In the genomic region with DNA sequence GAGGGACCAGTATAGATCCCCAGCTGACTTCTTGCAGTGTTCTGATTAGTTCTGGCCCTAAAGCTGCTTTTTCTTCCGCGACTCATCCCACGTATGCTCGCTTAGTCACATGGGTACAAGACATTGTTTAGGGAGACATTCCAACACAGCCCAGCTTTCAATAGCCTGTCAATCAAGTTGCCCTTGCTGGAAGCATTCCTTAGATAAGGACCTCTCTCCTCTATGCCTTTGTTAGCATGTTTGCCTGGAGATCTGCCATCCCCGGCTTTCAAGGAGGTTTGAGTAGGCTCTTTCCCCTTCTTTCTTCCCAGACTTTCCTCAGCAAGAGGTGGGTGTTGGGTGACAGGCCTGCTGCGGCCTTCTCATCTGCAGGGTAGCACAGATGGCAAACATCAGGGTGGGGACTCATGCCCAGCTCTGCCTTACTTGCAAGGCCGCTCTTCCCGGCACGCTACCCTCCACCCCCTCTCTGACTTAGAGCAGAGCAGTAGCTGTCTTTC, we compare ENCODE assay signal across 10 mouse cellular contexts.
A peak's percentile ranks its signal among the peaks of the same experiment; 100 is the strongest.
DNase-seq lines count a peak whose midpoint lies in the region; ATAC-seq and TF ChIP-seq lines count a peak whose summit lies in the region.
"Had no signal": no experiment of that assay in that cellular context is flagged by ENCODE, and none has a peak within 500 bp of the region (broad histone marks: within the 10 kb centered on the region; RNA-seq: fewer than 3 reads in every experiment).

No protein-coding gene starts in this region.

- peak overlapping the region; percentile 36; the same call in 1 of the 2 replicates for H3K27ac ChIP-seq in midbrain, embryonic 12.5 days (replicated peaks)
- H3K27ac ChIP-seq in intestine, postnatal 0 days (ENCODE audit: low read depth, low read length): no peak overlapping the region
- H3K27ac ChIP-seq: embryonic facial prominence, embryonic 12.5 days; limb, embryonic 13.5 days had no signal

- H3K36me3 ChIP-seq in midbrain, embryonic 12.5 days: no peaks in the 10 kb centered on the region
- H3K36me3 ChIP-seq in intestine, postnatal 0 days (ENCODE audit: control insufficient read depth, insufficient read depth): no peaks in the 10 kb centered on the region
- H3K36me3 ChIP-seq: embryonic facial prominence, embryonic 12.5 days; limb, embryonic 13.5 days had no signal

- no peaks in the 10 kb centered on the region for H3K27me3 ChIP-seq in midbrain, embryonic 12.5 days
- no peaks in the 10 kb centered on the region for H3K27me3 ChIP-seq in intestine, postnatal 0 days (replicated peaks; ENCODE audit: control insufficient read depth, insufficient read depth, low read length)
- H3K27me3 ChIP-seq: embryonic facial prominence, embryonic 12.5 days; limb, embryonic 13.5 days had no signal

- H3K9ac ChIP-seq in midbrain, embryonic 12.5 days (replicated peaks): no peak overlapping the region
- H3K9ac ChIP-seq in intestine, postnatal 0 days (ENCODE audit: low read depth, low read length): no peak overlapping the region
- H3K9ac ChIP-seq: embryonic facial prominence, embryonic 12.5 days; limb, embryonic 13.5 days had no signal

- TF ChIP-seq CTCF in intestine, postnatal 0 days (IDR thresholded peaks at IDR 0.05; ENCODE audit: low read depth): no peak

- no peaks in the 10 kb centered on the region for H3K9me3 ChIP-seq in midbrain, embryonic 12.5 days
- H3K9me3 ChIP-seq in intestine, postnatal 0 days (ENCODE audit: control insufficient read depth): no peaks in the 10 kb centered on the region
- H3K9me3 ChIP-seq: embryonic facial prominence, embryonic 12.5 days; limb, embryonic 13.5 days had no signal

- 32% methylated on average over 9 of the region's 9 CpGs for WGBS in midbrain, embryonic 12.5 days
- 49% methylated on average over 9 of the region's 9 CpGs for WGBS in intestine, postnatal 0 days

- ATAC-seq in frontal cortex, adult (ENCODE audit: low TSS enrichment): peak; percentile 74
- ATAC-seq in midbrain, embryonic 12.5 days (ENCODE audit: low FRiP score, low read depth): peak; percentile 65
- no peak for ATAC-seq in intestine, postnatal 0 days

- peaks cover 6% of the 10 kb centered on the region for H3K4me1 ChIP-seq in midbrain, embryonic 12.5 days
- H3K4me1 ChIP-seq in intestine, postnatal 0 days (replicated peaks; ENCODE audit: control insufficient read depth, insufficient read depth, low read length): no peaks in the 10 kb centered on the region

- no peak overlapping the region for H3K4me3 ChIP-seq in midbrain, embryonic 12.5 days
- no peak overlapping the region for H3K4me3 ChIP-seq in intestine, postnatal 0 days (ENCODE audit: low read depth, low read length)
- H3K4me3 ChIP-seq: embryonic facial prominence, embryonic 12.5 days; limb, embryonic 13.5 days had no signal

- H3K4me2 ChIP-seq in midbrain, embryonic 12.5 days (replicated peaks): no peak overlapping the region
- H3K4me2 ChIP-seq in intestine, postnatal 0 days (replicated peaks; ENCODE audit: low read depth): no peak overlapping the region
- H3K4me2 ChIP-seq: embryonic facial prominence, embryonic 12.5 days; limb, embryonic 13.5 days had no signal

- DNase-seq in frontal cortex, postnatal 10 days (ENCODE audit: low spot score in 2 of 2): no peak
- peak; percentile 53 for DNase-seq in embryo, embryonic 11 days
- peak; percentile 58 for DNase-seq in heart, postnatal 4 days
- DNase-seq in kidney, adult 11 months: no peak
- DNase-seq in urinary bladder, postnatal 25 days (ENCODE audit: low spot score): no peak

Comparison
In these comparisons a context has a peak if more than half of its experiments do, and no peak if none do; other contexts are left out.
1. DNase-seq: peak in embryo, embryonic 11 days (single experiment) and heart, postnatal 4 days (single experiment); none in frontal cortex, postnatal 10 days (0 of 2), kidney, adult 11 months (single experiment) and urinary bladder, postnatal 25 days (single experiment).